Mouse (Mus musculus) MEL (cell line): Measurements from ENCODE around the gene Mapkbp1. TPM values are rescaled to one million over a fixed set of nuclear protein-coding genes. Genes with fewer than 3 reads are reported as not detected.

Source experiments
- DNase-seq: peaks from one replicate; pipeline ENCODE4 v3.0.0; 2011; ENCODE audit warnings: low read depth, low spot score
- H3K27ac ChIP-seq: 2 replicates; pipeline ENCODE4 v1.5.1; 2012; ENCODE audit warnings: low read depth, mild to moderate bottlenecking, control low read depth, low read length, moderate library complexity; ENCODE audit not compliant: control insufficient read depth
- H3K27me3 ChIP-seq, 2 experiments: fragments of 150-350 bp in 1 of 2; sonication (generic) in 1 of 2; 2 replicates each; pipeline ENCODE4 v1.6.1; 2012; ENCODE audit warnings: low read length in 2 of 2, mild to moderate bottlenecking in 2 of 2, improper control_type of control experiment in 1 of 2, moderate library complexity in 1 of 2; ENCODE audit not compliant: insufficient read depth in 2 of 2, control insufficient read depth in 1 of 2
- H3K36me3 ChIP-seq, 2 experiments: 2 replicates each; pipeline ENCODE4 v1.6.1; 2012 to 2014; ENCODE audit warnings: low read length in 2 of 2, improper control_type of control experiment in 1 of 2, inconsistent platforms in 1 of 2, mild to moderate bottlenecking in 1 of 2; ENCODE audit not compliant: insufficient read depth in 2 of 2, control insufficient read depth in 1 of 2
- H3K4me1 ChIP-seq, 2 experiments: fragments of 150-350 bp in 1 of 2; sonication (generic) in 1 of 2; 2 replicates each; pipeline ENCODE4 v1.6.1; 2012; ENCODE audit warnings: low read length in 2 of 2, improper control_type of control experiment in 1 of 2, mild to moderate bottlenecking in 1 of 2; ENCODE audit not compliant: insufficient read depth in 2 of 2, control insufficient read depth in 1 of 2
- H3K4me3 ChIP-seq, 2 experiments: fragments of 150-350 bp in 1 of 2; sonication (generic) in 1 of 2; 2 replicates each; pipeline ENCODE4 v1.5.1; 2012; ENCODE audit warnings: low read depth in 2 of 2, low read length in 2 of 2, mild to moderate bottlenecking in 2 of 2, moderate library complexity in 2 of 2, control low read depth in 1 of 2, improper control_type of control experiment in 1 of 2; ENCODE audit not compliant: control insufficient read depth in 1 of 2, insufficient read depth in 1 of 2
- H3K79me2 ChIP-seq: 2 replicates; pipeline ENCODE4 v1.6.1; 2012; ENCODE audit warnings: mild to moderate bottlenecking, low read length, moderate library complexity; ENCODE audit not compliant: control insufficient read depth, poor library complexity, insufficient read depth
- H3K9ac ChIP-seq: 2 replicates; pipeline ENCODE4 v1.6.1; 2012; ENCODE audit warnings: low read depth, mild to moderate bottlenecking, control low read depth, low read length, moderate library complexity; ENCODE audit not compliant: control insufficient read depth, poor library complexity, severe bottlenecking
- H3K9me3 ChIP-seq: fragments of 150-350 bp; sonication (generic); replicated peaks from 2 replicates; pipeline ENCODE4 v1.6.1; 2012; ENCODE audit warnings: mild to moderate bottlenecking, low read length, improper control_type of control experiment, moderate library complexity; ENCODE audit not compliant: insufficient read depth
- CHD1 ChIP-seq: IDR thresholded peaks from 2 replicates; pipeline ENCODE4 v1.6.1; 2012; ENCODE audit warnings: low read depth, mild to moderate bottlenecking, inconsistent platforms, low read length, improper control_type of control experiment
- E2F4 ChIP-seq: IDR thresholded peaks from 2 replicates; pipeline ENCODE4 v1.6.1; 2011; ENCODE audit warnings: low read depth, low read length, improper control_type of control experiment, borderline replicate concordance
- ELF1 ChIP-seq: IDR thresholded peaks from 2 replicates; pipeline ENCODE4 v1.6.1; 2014; ENCODE audit warnings: low read depth, mild to moderate bottlenecking, inconsistent platforms, low read length, improper control_type of control experiment, moderate library complexity
- EP300 ChIP-seq, 2 experiments: IDR thresholded peaks; 2 replicates each; pipeline ENCODE4 v1.6.1; 2011; ENCODE audit warnings: improper control_type of control experiment in 2 of 2, low read length in 2 of 2, low read depth in 1 of 2, mild to moderate bottlenecking in 1 of 2
- ETS1 ChIP-seq: IDR thresholded peaks from 2 replicates; pipeline ENCODE4 v1.6.1; 2012; ENCODE audit warnings: low read depth, mild to moderate bottlenecking, inconsistent platforms, low read length, improper control_type of control experiment, moderate library complexity
- GATA1 ChIP-seq: IDR thresholded peaks from 2 replicates; pipeline ENCODE4 v1.6.1; 2011; ENCODE audit warnings: low read depth, low read length, improper control_type of control experiment
- HCFC1 ChIP-seq: IDR thresholded peaks from 2 replicates; pipeline ENCODE4 v1.6.1; 2012; ENCODE audit warnings: low read depth, mild to moderate bottlenecking, inconsistent platforms, low read length, improper control_type of control experiment, moderate library complexity
- MAFK ChIP-seq: IDR thresholded peaks from 2 replicates; pipeline ENCODE4 v1.6.1; 2011; ENCODE audit warnings: low read depth, mild to moderate bottlenecking, low read length, improper control_type of control experiment, borderline replicate concordance
- MAX ChIP-seq: IDR thresholded peaks from 2 replicates; pipeline ENCODE4 v1.6.1; 2011; ENCODE audit warnings: low read length, improper control_type of control experiment
- MEF2A ChIP-seq: IDR thresholded peaks from 2 replicates; pipeline ENCODE4 v1.6.1; 2014; ENCODE audit warnings: low read depth, mild to moderate bottlenecking, inconsistent platforms, low read length, improper control_type of control experiment; ENCODE audit not compliant: poor library complexity, insufficient replicate concordance, severe bottlenecking; ENCODE audit errors: extremely low read depth
- MXI1 ChIP-seq: IDR thresholded peaks from 2 replicates; pipeline ENCODE4 v1.6.1; 2011; ENCODE audit warnings: mild to moderate bottlenecking, low read depth, low read length, improper control_type of control experiment
- MYB ChIP-seq: IDR thresholded peaks from 2 replicates; pipeline ENCODE4 v1.6.1; 2011; ENCODE audit warnings: mild to moderate bottlenecking, low read depth, low read length, improper control_type of control experiment
- NELFE ChIP-seq: IDR thresholded peaks from 2 replicates; pipeline ENCODE4 v1.6.1; 2011; ENCODE audit warnings: low read depth, low read length, improper control_type of control experiment
- NRF1 ChIP-seq: IDR thresholded peaks from 2 replicates; pipeline ENCODE4 v1.6.1; 2014; ENCODE audit warnings: low read depth, mild to moderate bottlenecking, inconsistent platforms, low read length, improper control_type of control experiment, moderate library complexity; ENCODE audit not compliant: poor library complexity, insufficient read depth, severe bottlenecking
- POLR2AphosphoS5 ChIP-seq: IDR thresholded peaks from 2 replicates; pipeline ENCODE4 v1.6.1; 2012; ENCODE audit warnings: low read depth, borderline replicate concordance, mild to moderate bottlenecking, inconsistent platforms, low read length, moderate library complexity, mixed read lengths
- RAD21 ChIP-seq: IDR thresholded peaks from 2 replicates; pipeline ENCODE4 v1.6.1; 2011; ENCODE audit warnings: mild to moderate bottlenecking, low read depth, low read length, improper control_type of control experiment
- SIN3A ChIP-seq: IDR thresholded peaks from 2 replicates; pipeline ENCODE4 v1.6.1; 2012; ENCODE audit warnings: low read length, improper control_type of control experiment, inconsistent platforms
- USF1 ChIP-seq: IDR thresholded peaks from 2 replicates; pipeline ENCODE4 v1.6.1; 2014; ENCODE audit warnings: low read depth, mild to moderate bottlenecking, inconsistent platforms, low read length, improper control_type of control experiment, moderate library complexity
- USF2 ChIP-seq, 2 experiments: IDR thresholded peaks; 2 replicates each; pipeline ENCODE4 v1.6.1; 2011 to 2012; ENCODE audit warnings: improper control_type of control experiment in 2 of 2, low read length in 2 of 2, borderline replicate concordance in 1 of 2, inconsistent platforms in 1 of 2, low read depth in 1 of 2, mild to moderate bottlenecking in 1 of 2; ENCODE audit not compliant: insufficient read depth in 1 of 2
- ZC3H11A ChIP-seq: IDR thresholded peaks from 2 replicates; pipeline ENCODE4 v1.6.1; 2012; ENCODE audit warnings: low read depth, mild to moderate bottlenecking, inconsistent platforms, low read length, improper control_type of control experiment
- ZMIZ1 ChIP-seq: IDR thresholded peaks from 2 replicates; pipeline ENCODE4 v1.6.1; 2012; ENCODE audit warnings: low read depth, mild to moderate bottlenecking, inconsistent platforms, low read length, improper control_type of control experiment, moderate library complexity
- ZNF384 ChIP-seq: IDR thresholded peaks from 2 replicates; pipeline ENCODE4 v1.6.1; 2012; ENCODE audit warnings: low read depth, mild to moderate bottlenecking, inconsistent platforms, low read length, improper control_type of control experiment
- polyA plus RNA-seq, 2 experiments: library from polyadenylated mRNA; stranded (reverse) in 1 of 2; unstranded in 1 of 2; fragments of >175 nt in 1 of 2; fragments of >200 nt in 1 of 2; gene quantifications; 2 replicates each; pipeline versions ENCODE4 v1.2.1 to v1.2.4; 2012; ENCODE audit warnings: low replicate concordance in 2 of 2, low read depth in 1 of 2; ENCODE audit not compliant: insufficient read length in 2 of 2, insufficient read depth in 1 of 2, missing spikeins in 1 of 2
- total RNA-seq: library from RNA; depleted of rRNA; stranded (reverse); fragments of 300-350 nt; gene quantifications from 2 replicates; pipeline ENCODE4 v1.2.3, GENCODE M21; 2012

The Mapkbp1 gene
- total and polyA plus RNA-seq, 3 experiments = 2.5 to 4.9 TPM; not detected in 1

GRCm38 (mm10) chr2:119987441-119987840 lies 14.9 kb downstream of the Mapkbp1 start:
- H3K27me3 ChIP-seq = no peaks in the 10 kb centered on the region

GRCm38 (mm10) chr2:119988952-119989351 lies 16.5 kb downstream of the Mapkbp1 start:
- Histone ChIP-seq H3K79me2 (no peaks in the 10 kb centered on the region), H3K36me3 (no peaks in the 10 kb centered on the region; a peak in 1 of 4 replicates), H3K4me1 (peaks cover 0 to 5% of the 10 kb centered on the region in 2 experiments; a peak in 3 of 4 replicates), H3K27me3 (no peaks in the 10 kb centered on the region), H3K9ac (no peak overlapping the region), H3K4me3 (no peak overlapping the region), H3K9me3 (no peaks in the 10 kb centered on the region), H3K27ac (no peak overlapping the region)
- DNase-seq = no peak
- TF ChIP-seq ZMIZ1 (no peak), SIN3A (no peak), ELF1 (no peak), NELFE (no peak), MAFK (no peak), RAD21 (no peak), ETS1 (no peak), MEF2A (no peak), MYB (no peak), NRF1 (no peak), GATA1 (no peak), MAX (no peak), MXI1 (no peak), EP300 (IDR thresholded peaks at IDR 0.05; ENCODE audit: low read depth in 1 of 2, low read length in 2 of 2) (no peak), ZNF384 (no peak)

More at GRCm38 (mm10) chr2:119987441-119987840, 14.9 kb downstream of the Mapkbp1 start:
- no peak for DNase-seq
- Histone ChIP-seq H3K36me3 (no peaks in the 10 kb centered on the region; a peak in 1 of 4 replicates), H3K79me2 (no peaks in the 10 kb centered on the region), H3K4me3 (no peak overlapping the region), H3K27ac (no peak overlapping the region), H3K9ac (no peak overlapping the region), H3K9me3 (no peaks in the 10 kb centered on the region), H3K4me1 (peaks cover 0 to 5% of the 10 kb centered on the region in 2 experiments; a peak in 3 of 4 replicates)
- TF ChIP-seq ETS1 (no peak), MAX (no peak)

- H3K9me3 ChIP-seq = no peaks in the 10 kb centered on the region
- H3K4me1 ChIP-seq = peaks cover 0 to 5% of the 10 kb centered on the region in 2 experiments; a peak in 3 of 4 replicates
- TF ChIP-seq HCFC1 (no peak), CHD1 (no peak), POLR2AphosphoS5 (no peak), GATA1 (no peak), RAD21 (no peak), USF1 (no peak), MYB (no peak), E2F4 (no peak), USF2 (IDR thresholded peaks at IDR 0.05; ENCODE audit: borderline replicate concordance in 1 of 2, insufficient read depth in 1 of 2, low read depth in 1 of 2, low read length in 2 of 2) (no peak), ZMIZ1 (no peak), ZC3H11A (no peak), SIN3A (no peak), ELF1 (no peak)
- no peak overlapping the region for H3K27ac ChIP-seq
- no peaks in the 10 kb centered on the region for H3K27me3 ChIP-seq
- H3K36me3 ChIP-seq = no peaks in the 10 kb centered on the region; a peak in 1 of 4 replicates
- DNase-seq = no peak
- H3K4me3 ChIP-seq = no peak overlapping the region
- H3K79me2 ChIP-seq = no peaks in the 10 kb centered on the region
- no peak overlapping the region for H3K9ac ChIP-seq
Measured at GRCm38 (mm10) chr2:119990881-119991280, 18.4 kb downstream of the Mapkbp1 start.
